Mouse (Mus musculus): ENCODE measurements around the gene Men1. TPM values are rescaled to one million over a fixed set of nuclear protein-coding genes. Genes with fewer than 3 reads are reported as not detected.

Gene Men1
- polyA plus RNA-seq, 1 experiment, result 38.5 TPM

- H3K27me3 ChIP-seq (ENCODE audit: control insufficient read depth, insufficient read depth, low read length), result no peaks in the 10 kb centered on the region
- 87% methylated on average over 3 of the region's 3 CpGs for WGBS
- H3K27ac ChIP-seq (ENCODE audit: insufficient read depth, low read depth, low read length), result no peak overlapping the region
- no peak overlapping the region for H3K4me3 ChIP-seq (ENCODE audit: low read depth, low read length)
- no peaks in the 10 kb centered on the region for H3K4me1 ChIP-seq (ENCODE audit: control insufficient read depth, insufficient read depth, insufficient read length, low read length)
- no peak for TF ChIP-seq POLR2A (IDR thresholded peaks at IDR 0.05; ENCODE audit: low read depth, low read length)
- TF ChIP-seq CTCF (IDR thresholded peaks at IDR 0.05; ENCODE audit: extremely low read depth, insufficient read length, insufficient replicate concordance, low read depth, low read length), result no peak
- peaks cover 89% of the 10 kb centered on the region for H3K36me3 ChIP-seq (ENCODE audit: control insufficient read depth, insufficient read depth, low read length)
These were observed 37.7 kb downstream of the Men1 start for GRCm38 (mm10) chr19:6372433-6372832.

GRCm38 (mm10) chr19:6373539-6374400, 39.0 kb downstream of the Men1 start:
- Histone ChIP-seq H3K36me3 (ENCODE audit: control insufficient read depth, insufficient read depth, low read length) (peaks cover 87% of the 10 kb centered on the region), H3K27ac (ENCODE audit: insufficient read depth, low read depth, low read length) (no peak overlapping the region), H3K4me1 (ENCODE audit: control insufficient read depth, insufficient read depth, insufficient read length, low read length) (no peaks in the 10 kb centered on the region), H3K27me3 (ENCODE audit: control insufficient read depth, insufficient read depth, low read length) (no peaks in the 10 kb centered on the region), H3K4me3 (ENCODE audit: low read depth, low read length) (no peak overlapping the region)
- no peak; the same call in 1 of the 2 replicates for TF ChIP-seq POLR2A (IDR thresholded peaks at IDR 0.05; ENCODE audit: low read depth, low read length)
- TF ChIP-seq CTCF (IDR thresholded peaks at IDR 0.05; ENCODE audit: extremely low read depth, insufficient read length, insufficient replicate concordance, low read depth, low read length), result peak; percentile 75
- WGBS, result 54% methylated on average over 12 of the region's 12 CpGs

- TF ChIP-seq CTCF (IDR thresholded peaks at IDR 0.05; ENCODE audit: extremely low read depth, insufficient read length, insufficient replicate concordance, low read depth, low read length), result no peak
- no peak for TF ChIP-seq POLR2A (IDR thresholded peaks at IDR 0.05; ENCODE audit: low read depth, low read length)
- no peak overlapping the region for H3K4me3 ChIP-seq (ENCODE audit: low read depth, low read length)
- WGBS, result 96% methylated on average over 9 of the region's 10 CpGs
- no peaks in the 10 kb centered on the region for H3K4me1 ChIP-seq (ENCODE audit: control insufficient read depth, insufficient read depth, insufficient read length, low read length)
- H3K36me3 ChIP-seq (ENCODE audit: control insufficient read depth, insufficient read depth, low read length), result peaks cover 84% of the 10 kb centered on the region
- H3K27ac ChIP-seq (ENCODE audit: insufficient read depth, low read depth, low read length), result no peak overlapping the region
- H3K27me3 ChIP-seq (ENCODE audit: control insufficient read depth, insufficient read depth, low read length), result no peaks in the 10 kb centered on the region
These were observed 39.8 kb downstream of the Men1 start for GRCm38 (mm10) chr19:6374571-6374970.

GRCm38 (mm10) chr19:6375423-6376254, 40.9 kb downstream of the Men1 start:
- TF ChIP-seq POLR2A (IDR thresholded peaks at IDR 0.05; ENCODE audit: low read depth, low read length) (no peak), CTCF (IDR thresholded peaks at IDR 0.05; ENCODE audit: extremely low read depth, insufficient read length, insufficient replicate concordance, low read depth, low read length) (no peak)
- 92% methylated on average over 36 of the region's 42 CpGs for WGBS
- no peak overlapping the region for H3K27ac ChIP-seq (ENCODE audit: insufficient read depth, low read depth, low read length)
- no peaks in the 10 kb centered on the region for H3K4me1 ChIP-seq (ENCODE audit: control insufficient read depth, insufficient read depth, insufficient read length, low read length)
- no peaks in the 10 kb centered on the region for H3K27me3 ChIP-seq (ENCODE audit: control insufficient read depth, insufficient read depth, low read length)
- peaks cover 76% of the 10 kb centered on the region for H3K36me3 ChIP-seq (ENCODE audit: control insufficient read depth, insufficient read depth, low read length)
- no peak overlapping the region for H3K4me3 ChIP-seq (ENCODE audit: low read depth, low read length)

GRCm38 (mm10) chr19:6376255-6376564, 41.4 kb downstream of the Men1 start:
- Histone ChIP-seq H3K27ac (ENCODE audit: insufficient read depth, low read depth, low read length) (no peak overlapping the region), H3K27me3 (ENCODE audit: control insufficient read depth, insufficient read depth, low read length) (no peaks in the 10 kb centered on the region), H3K36me3 (ENCODE audit: control insufficient read depth, insufficient read depth, low read length) (peaks cover 70% of the 10 kb centered on the region), H3K4me1 (ENCODE audit: control insufficient read depth, insufficient read depth, insufficient read length, low read length) (no peaks in the 10 kb centered on the region), H3K4me3 (ENCODE audit: low read depth, low read length) (no peak overlapping the region)
- 74% methylated on average over 14 of the region's 14 CpGs for WGBS
- peak; percentile 62; the same call in 1 of the 2 replicates for TF ChIP-seq CTCF (IDR thresholded peaks at IDR 0.05; ENCODE audit: extremely low read depth, insufficient read length, insufficient replicate concordance, low read depth, low read length)
- TF ChIP-seq POLR2A (IDR thresholded peaks at IDR 0.05; ENCODE audit: low read depth, low read length), result no peak

- Histone ChIP-seq H3K4me1 (ENCODE audit: control insufficient read depth, insufficient read depth, insufficient read length, low read length) (no peaks in the 10 kb centered on the region), H3K27ac (ENCODE audit: insufficient read depth, low read depth, low read length) (no peak overlapping the region), H3K36me3 (ENCODE audit: control insufficient read depth, insufficient read depth, low read length) (peaks cover 66% of the 10 kb centered on the region), H3K4me3 (ENCODE audit: low read depth, low read length) (no peak overlapping the region), H3K27me3 (ENCODE audit: control insufficient read depth, insufficient read depth, low read length) (no peaks in the 10 kb centered on the region)
- TF ChIP-seq POLR2A (IDR thresholded peaks at IDR 0.05; ENCODE audit: low read depth, low read length), result no peak
- no peak for TF ChIP-seq CTCF (IDR thresholded peaks at IDR 0.05; ENCODE audit: extremely low read depth, insufficient read length, insufficient replicate concordance, low read depth, low read length)
- WGBS, result 51% methylated on average over 2 of the region's 2 CpGs
These were observed 41.9 kb downstream of the Men1 start for GRCm38 (mm10) chr19:6376643-6377042.
